Mouse (Mus musculus) G1E (cell line): ENCODE measurements around the gene Cdh5.

Experiments
- CTCF ChIP-seq: IDR thresholded peaks from 2 replicates; pipeline ENCODE4 v1.5.1; 2012; ENCODE audit warnings: low read depth, low read length, inconsistent platforms, mixed read lengths
- GATA1 ChIP-seq: IDR thresholded peaks from 2 replicates; pipeline ENCODE4 v1.6.1; 2012; ENCODE audit warnings: borderline replicate concordance, low read length, inconsistent platforms, mixed read lengths
- GATA2 ChIP-seq: IDR thresholded peaks from 2 replicates; pipeline ENCODE4 v1.6.1; 2012; ENCODE audit warnings: low read depth, low read length, inconsistent platforms, borderline replicate concordance
- POLR2AphosphoS5 ChIP-seq: IDR thresholded peaks from 2 replicates; pipeline ENCODE4 v1.6.1; 2012; ENCODE audit warnings: low read depth, low read length, inconsistent platforms; ENCODE audit not compliant: insufficient replicate concordance
- TAL1 ChIP-seq: conservative IDR thresholded peaks from 2 replicates; pipeline ENCODE4 v1.6.1; 2012; ENCODE audit warnings: low read depth, low read length, inconsistent platforms, mixed read lengths

DNA sequence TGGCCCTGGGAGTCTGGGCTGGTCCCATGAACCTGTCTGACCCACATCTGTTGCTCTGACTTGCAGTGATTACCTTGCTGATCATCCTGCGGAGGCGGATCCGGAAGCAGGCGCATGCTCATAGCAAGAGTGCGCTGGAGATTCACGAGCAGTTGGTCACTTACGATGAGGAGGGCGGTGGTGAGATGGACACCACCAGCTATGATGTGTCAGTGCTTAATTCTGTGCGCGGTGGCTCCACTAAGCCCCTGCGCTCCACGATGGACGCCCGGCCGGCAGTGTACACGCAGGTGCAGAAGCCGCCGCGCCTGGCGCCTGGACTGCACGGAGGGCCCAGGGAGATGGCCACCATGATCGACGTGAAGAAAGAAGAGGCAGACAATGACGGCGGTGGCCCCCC is 41.0 kb downstream of the Cdh5 start:
- TF ChIP-seq CTCF, result no peak
- TF ChIP-seq TAL1, result no peak
- no peak for TF ChIP-seq POLR2AphosphoS5
- TF ChIP-seq GATA1, result no peak
- no peak for TF ChIP-seq GATA2
